Mouse (Mus musculus) CD4-positive helper T cell, adult 2 months (primary cell): ENCODE results near the gene Vmn1r128.
"Not testable (repeated sequence)": the region's sequence is repeated elsewhere in the genome, so short reads cannot be mapped to it uniquely, and the experiment has no call there.

Experiments used
- DNase-seq: peaks from one replicate; pipeline ENCODE4 v3.0.0-alpha.2; 2012; ENCODE audit warnings: low read depth, missing footprints, low spot score

Gene Vmn1r128

GRCm38 (mm10) chr7:21349073-21349472 is at the start of gene Vmn1r128:
Gene Vmn1r128, plus strand, starts transcription at chr7:21349373.
- not testable (repeated sequence) for DNase-seq

GRCm38 (mm10) chr7:21301367-21301766 is 47.8 kb upstream of the Vmn1r128 start, which contains the start of gene Vmn1r126:
Gene Vmn1r126, minus strand, starts transcription at chr7:21301467.
- not testable (repeated sequence) for DNase-seq

DNA sequence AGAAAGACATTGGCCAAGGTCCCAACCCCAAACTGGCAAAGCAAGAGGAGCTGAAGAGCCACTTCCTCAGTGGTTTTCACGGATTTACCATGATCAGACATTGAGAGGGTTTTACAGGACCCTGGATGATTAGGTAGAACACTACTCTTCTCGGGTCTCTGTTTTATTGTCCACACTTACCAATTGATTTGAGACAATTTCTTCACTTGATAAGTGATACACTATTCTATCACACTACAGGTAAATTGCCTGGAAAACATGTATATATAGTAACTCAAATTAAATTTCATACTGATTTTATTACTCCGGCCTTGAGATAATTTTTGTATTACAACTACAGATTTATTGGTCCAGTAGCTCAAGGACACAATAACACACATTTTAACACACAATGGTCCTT is 29.4 kb upstream of the Vmn1r128 start, which contains the start of gene Vmn1r127:
Gene Vmn1r127, minus strand, starts transcription at position 101 of the 400 bp plus-strand sequence.
- DNase-seq = not testable (repeated sequence)

- DNase-seq = not testable (repeated sequence)
These were observed 12.0 kb downstream of the Vmn1r128 start, which contains the start of gene Vmn1r129 for GRCm38 (mm10) chr7:21361191-21361590. Gene Vmn1r129, minus strand, starts transcription at chr7:21361291.
